Mouse (Mus musculus): ENCODE data around the gene Iqgap2. TPM values are rescaled to one million over a fixed set of nuclear protein-coding genes. Genes with fewer than 3 reads are reported as not detected.

The Iqgap2 gene
- polyA plus RNA-seq, 1 experiment, result 8.9 TPM

DNA sequence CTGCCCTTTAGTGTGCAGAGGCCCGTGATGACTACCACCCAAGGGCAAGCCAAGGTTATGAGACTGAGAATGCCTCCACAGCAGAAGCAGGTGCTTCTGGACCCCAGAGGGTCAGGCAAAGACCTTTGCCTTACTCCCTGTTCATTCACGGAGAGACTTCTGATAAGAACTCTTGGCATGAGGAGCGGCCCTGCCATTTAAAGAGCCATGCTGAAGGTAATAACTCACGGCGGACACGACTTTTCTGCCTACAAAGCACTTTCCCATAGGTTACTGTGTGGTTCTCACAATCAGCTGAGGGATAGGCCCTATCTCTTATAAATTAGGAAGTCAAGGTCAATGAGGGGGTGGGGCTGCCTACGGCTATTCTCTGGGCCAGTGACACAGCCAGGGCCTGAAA, 48.9 kb downstream of the Iqgap2 start:
- H3K27ac ChIP-seq (ENCODE audit: insufficient read depth, low read length), result no peak overlapping the region
- H3K4me3 ChIP-seq (ENCODE audit: insufficient read depth, low read length), result no peak overlapping the region
- no peaks in the 10 kb centered on the region; the same call in 1 of the 2 replicates for H3K4me1 ChIP-seq (ENCODE audit: control insufficient read depth, insufficient read depth, low read length)
- no peak for TF ChIP-seq CTCF (IDR thresholded peaks at IDR 0.05; ENCODE audit: extremely low read depth, insufficient read depth, low read length)
- no peak for TF ChIP-seq POLR2A (IDR thresholded peaks at IDR 0.05; ENCODE audit: extremely low read depth, insufficient read depth, low read length)

DNA sequence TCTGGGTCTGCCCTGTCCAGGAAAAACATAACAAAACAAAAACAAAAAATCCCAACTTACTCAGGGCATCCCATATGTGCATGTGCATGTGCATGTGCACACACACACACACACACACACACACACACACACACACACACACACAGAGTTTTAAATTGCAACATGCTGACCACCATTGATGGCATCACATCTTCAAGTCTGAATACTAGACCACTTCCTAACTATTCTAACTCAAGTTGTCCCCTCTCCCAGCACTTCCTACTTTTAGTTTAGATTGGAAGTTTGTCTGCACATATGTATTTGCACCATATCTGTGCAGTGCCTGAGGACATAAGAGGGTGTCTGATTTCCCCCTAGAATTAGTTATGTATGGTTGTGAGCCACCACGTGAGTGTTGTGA, 49.8 kb downstream of the Iqgap2 start:
- Histone ChIP-seq H3K27ac (ENCODE audit: insufficient read depth, low read length) (no peak overlapping the region), H3K4me3 (ENCODE audit: insufficient read depth, low read length) (no peak overlapping the region), H3K4me1 (ENCODE audit: control insufficient read depth, insufficient read depth, low read length) (no peaks in the 10 kb centered on the region; the same call in 1 of the 2 replicates)
- TF ChIP-seq POLR2A (IDR thresholded peaks at IDR 0.05; ENCODE audit: extremely low read depth, insufficient read depth, low read length) (no peak), CTCF (IDR thresholded peaks at IDR 0.05; ENCODE audit: extremely low read depth, insufficient read depth, low read length) (no peak)

DNA sequence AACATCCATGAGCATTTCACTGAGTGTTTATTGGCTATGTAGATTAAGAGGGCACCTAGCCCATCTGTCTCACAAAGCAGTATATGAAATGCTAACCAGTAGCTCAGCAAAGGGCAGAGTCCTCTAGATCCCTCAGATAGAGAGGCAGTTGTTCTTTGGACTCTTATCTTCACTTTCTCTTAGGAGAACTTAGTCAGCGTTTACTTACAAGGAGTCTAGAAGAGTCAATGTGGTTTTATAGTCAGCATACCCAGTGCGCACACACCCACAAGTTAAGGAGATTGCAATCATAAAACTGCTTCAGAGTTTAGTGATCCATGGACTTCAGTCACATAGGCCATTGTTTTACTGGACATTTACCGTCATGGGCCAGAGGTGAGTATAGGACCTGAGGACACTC, 54.8 kb downstream of the Iqgap2 start:
- Histone ChIP-seq H3K27ac (ENCODE audit: insufficient read depth, low read length) (no peak overlapping the region), H3K4me3 (ENCODE audit: insufficient read depth, low read length) (no peak overlapping the region), H3K4me1 (ENCODE audit: control insufficient read depth, insufficient read depth, low read length) (no peaks in the 10 kb centered on the region; the same call in 1 of the 2 replicates)
- TF ChIP-seq CTCF (IDR thresholded peaks at IDR 0.05; ENCODE audit: extremely low read depth, insufficient read depth, low read length), result no peak
- no peak for TF ChIP-seq POLR2A (IDR thresholded peaks at IDR 0.05; ENCODE audit: extremely low read depth, insufficient read depth, low read length)

DNA sequence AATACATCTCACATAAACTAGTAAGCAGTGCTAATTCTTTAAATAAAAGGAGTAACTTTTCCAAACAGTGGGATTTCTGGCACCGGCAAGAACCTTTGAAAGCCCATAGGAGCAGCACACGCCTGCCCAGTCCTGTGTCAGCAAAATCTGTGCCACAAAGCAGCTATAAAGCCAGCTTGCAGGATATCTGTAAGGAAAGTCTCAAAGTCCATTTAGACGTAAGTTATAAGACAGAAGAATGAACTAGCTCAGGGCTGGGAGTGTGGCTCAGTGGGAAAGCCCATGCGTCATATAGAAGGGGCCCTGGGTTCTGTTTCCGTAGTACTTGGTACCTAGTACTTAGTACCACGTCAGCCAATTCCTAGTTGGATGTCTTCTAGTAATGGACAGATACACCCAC, 58.2 kb downstream of the Iqgap2 start:
- no peak overlapping the region for H3K4me3 ChIP-seq (ENCODE audit: insufficient read depth, low read length)
- no peak overlapping the region for H3K27ac ChIP-seq (ENCODE audit: insufficient read depth, low read length)
- TF ChIP-seq POLR2A (IDR thresholded peaks at IDR 0.05; ENCODE audit: extremely low read depth, insufficient read depth, low read length) (no peak), CTCF (IDR thresholded peaks at IDR 0.05; ENCODE audit: extremely low read depth, insufficient read depth, low read length) (no peak)
- peaks cover 3% of the 10 kb centered on the region; the same call in 1 of the 2 replicates for H3K4me1 ChIP-seq (ENCODE audit: control insufficient read depth, insufficient read depth, low read length)

DNA sequence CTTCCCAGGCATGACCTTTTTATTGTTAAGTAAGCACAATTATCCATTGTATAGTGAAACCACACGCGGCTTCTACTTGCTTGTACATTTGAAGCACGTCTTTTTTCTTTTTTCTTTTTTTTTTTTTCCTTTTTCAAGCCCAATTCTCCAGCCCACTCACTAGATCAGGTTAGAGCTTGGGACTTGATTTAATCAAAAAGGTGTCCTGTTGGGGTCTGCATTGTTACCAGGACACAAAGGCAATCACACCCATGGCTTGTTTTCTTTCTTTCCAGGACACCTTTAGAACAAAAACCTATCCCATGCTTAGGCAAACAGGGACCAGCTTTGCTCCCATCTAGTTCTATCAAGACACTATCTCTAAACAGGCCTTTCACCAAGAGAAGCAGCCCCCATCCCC, 59.0 kb downstream of the Iqgap2 start:
- TF ChIP-seq CTCF (IDR thresholded peaks at IDR 0.05; ENCODE audit: extremely low read depth, insufficient read depth, low read length), result no peak
- no peak for TF ChIP-seq POLR2A (IDR thresholded peaks at IDR 0.05; ENCODE audit: extremely low read depth, insufficient read depth, low read length)
- no peak overlapping the region for H3K27ac ChIP-seq (ENCODE audit: insufficient read depth, low read length)
- peaks cover 3% of the 10 kb centered on the region; the same call in 1 of the 2 replicates for H3K4me1 ChIP-seq (ENCODE audit: control insufficient read depth, insufficient read depth, low read length)
- no peak overlapping the region for H3K4me3 ChIP-seq (ENCODE audit: insufficient read depth, low read length)

DNA sequence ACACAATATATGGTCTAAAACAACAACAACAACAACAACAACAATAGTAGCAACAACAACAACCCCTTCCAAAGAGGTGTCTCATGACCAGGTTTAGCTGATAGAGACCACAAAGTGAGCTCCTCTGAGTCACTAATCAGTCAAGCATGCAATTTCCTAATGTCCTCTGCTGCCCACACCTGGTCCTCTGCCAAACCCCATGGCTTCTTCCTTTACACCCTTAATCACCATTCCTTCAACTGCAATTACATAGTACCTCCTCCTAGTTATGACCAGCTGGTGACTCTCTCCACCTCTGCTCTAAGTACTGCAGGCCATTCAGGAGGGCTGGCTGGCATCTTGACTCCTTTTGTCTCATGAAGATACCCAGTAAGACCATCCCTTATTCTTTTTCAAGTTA, 60.0 kb downstream of the Iqgap2 start:
- TF ChIP-seq POLR2A (IDR thresholded peaks at IDR 0.05; ENCODE audit: extremely low read depth, insufficient read depth, low read length), result no peak
- no peak for TF ChIP-seq CTCF (IDR thresholded peaks at IDR 0.05; ENCODE audit: extremely low read depth, insufficient read depth, low read length)
- Histone ChIP-seq H3K27ac (ENCODE audit: insufficient read depth, low read length) (no peak overlapping the region), H3K4me3 (ENCODE audit: insufficient read depth, low read length) (no peak overlapping the region), H3K4me1 (ENCODE audit: control insufficient read depth, insufficient read depth, low read length) (peaks cover 3% of the 10 kb centered on the region)

DNA sequence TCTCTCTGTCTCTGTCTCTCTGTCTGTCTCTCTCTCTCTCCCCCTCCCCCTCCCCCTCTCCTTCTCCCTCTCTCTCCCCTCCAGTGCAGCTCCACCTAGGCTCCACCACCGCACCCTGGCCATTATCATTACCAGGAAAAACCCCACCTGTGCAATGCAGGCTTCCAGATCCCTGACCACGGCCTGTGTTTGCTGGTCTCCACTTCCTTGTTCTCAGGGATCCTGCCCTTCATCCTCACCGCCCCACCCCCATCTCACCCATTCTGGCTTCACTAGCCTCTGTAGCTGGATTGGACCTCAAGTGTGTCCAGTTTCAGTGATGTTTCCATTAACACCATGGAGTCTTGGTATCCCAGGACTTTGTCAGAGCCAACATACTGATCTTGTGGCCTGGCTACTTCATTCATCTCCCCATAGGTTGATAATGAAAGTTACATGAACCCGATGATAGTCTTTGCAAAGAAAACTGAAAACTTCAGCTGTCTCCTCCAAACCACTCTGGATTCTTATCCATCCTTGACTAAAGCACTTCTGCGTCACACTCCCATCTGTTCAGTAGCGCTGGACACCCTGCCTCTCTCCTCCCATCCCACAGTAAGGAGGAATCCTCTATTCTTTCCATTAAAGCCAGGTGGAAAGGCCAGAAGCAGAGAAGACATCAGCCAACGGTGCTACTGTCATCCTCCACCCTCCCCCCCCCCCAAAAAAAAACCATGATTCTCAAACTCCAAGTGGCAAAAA, 62.1 kb downstream of the Iqgap2 start:
- H3K4me1 ChIP-seq (ENCODE audit: control insufficient read depth, insufficient read depth, low read length), result peaks cover 10% of the 10 kb centered on the region
- no peak overlapping the region for H3K27ac ChIP-seq (ENCODE audit: insufficient read depth, low read length)
- no peak for TF ChIP-seq CTCF (IDR thresholded peaks at IDR 0.05; ENCODE audit: extremely low read depth, insufficient read depth, low read length)
- TF ChIP-seq POLR2A (IDR thresholded peaks at IDR 0.05; ENCODE audit: extremely low read depth, insufficient read depth, low read length), result no peak
- no peak overlapping the region for H3K4me3 ChIP-seq (ENCODE audit: insufficient read depth, low read length)

DNA sequence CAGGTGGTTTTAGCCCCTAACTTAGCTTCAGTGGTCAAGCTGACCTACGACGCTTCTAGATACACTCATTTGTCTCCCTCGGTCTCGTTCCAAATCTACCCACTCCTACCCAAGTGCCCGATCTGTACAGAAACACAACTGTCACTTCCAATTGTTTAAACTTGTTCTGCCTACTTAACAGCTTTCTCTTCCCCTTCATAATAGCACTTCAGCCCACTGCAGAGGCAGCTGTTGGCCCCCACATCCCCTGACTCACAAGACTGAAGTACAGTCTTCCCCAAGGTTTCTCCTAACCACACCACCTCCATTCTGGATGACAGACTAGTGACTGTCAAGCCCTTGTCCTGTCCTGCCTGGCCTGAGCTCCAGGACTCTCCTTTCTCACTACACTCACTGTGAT, 63.1 kb downstream of the Iqgap2 start:
- Histone ChIP-seq H3K4me3 (ENCODE audit: insufficient read depth, low read length) (no peak overlapping the region), H3K4me1 (ENCODE audit: control insufficient read depth, insufficient read depth, low read length) (peaks cover 11% of the 10 kb centered on the region), H3K27ac (ENCODE audit: insufficient read depth, low read length) (no peak overlapping the region)
- TF ChIP-seq CTCF (IDR thresholded peaks at IDR 0.05; ENCODE audit: extremely low read depth, insufficient read depth, low read length) (no peak), POLR2A (IDR thresholded peaks at IDR 0.05; ENCODE audit: extremely low read depth, insufficient read depth, low read length) (no peak)

DNA sequence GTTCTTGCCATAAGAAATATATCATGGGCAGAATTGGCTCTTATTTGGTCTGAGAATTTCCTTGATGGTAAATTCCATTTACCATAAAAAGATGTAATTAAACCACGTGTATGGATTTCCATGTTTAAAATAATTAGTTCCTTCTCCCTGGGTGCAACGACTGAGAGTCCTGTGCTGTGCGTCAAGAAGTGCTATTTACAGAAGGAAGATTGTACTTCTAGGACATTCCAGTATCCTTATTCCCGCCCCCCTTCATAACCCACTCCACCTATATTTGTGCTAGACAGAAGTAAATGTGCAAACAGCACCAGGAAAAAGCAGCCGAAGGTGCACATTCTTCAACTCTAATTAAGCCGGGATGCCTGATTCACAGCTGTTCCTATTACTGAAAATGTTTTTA, 65.5 kb downstream of the Iqgap2 start:
- no peak overlapping the region for H3K27ac ChIP-seq (ENCODE audit: insufficient read depth, low read length)
- peaks cover 11% of the 10 kb centered on the region for H3K4me1 ChIP-seq (ENCODE audit: control insufficient read depth, insufficient read depth, low read length)

DNA sequence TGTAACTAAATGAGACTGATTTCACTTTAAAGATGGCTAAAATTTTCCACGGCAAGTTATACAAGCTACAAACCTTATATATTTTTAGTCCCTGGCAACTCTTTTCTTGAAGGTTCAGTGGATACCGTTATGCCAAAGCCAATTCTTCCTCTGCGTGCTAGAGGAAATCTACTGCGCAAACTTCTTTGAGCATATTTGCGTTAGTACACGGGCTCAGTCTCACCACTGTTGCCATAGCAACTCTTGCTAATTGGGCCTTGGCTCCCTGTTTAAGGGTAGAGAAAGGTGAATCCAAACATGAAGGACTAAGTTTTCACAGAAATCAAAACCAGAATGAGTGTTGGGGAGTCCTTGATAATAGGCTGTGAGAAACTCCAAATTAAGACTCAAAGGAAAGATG, 68.8 kb downstream of the Iqgap2 start:
- Histone ChIP-seq H3K4me3 (ENCODE audit: insufficient read depth, low read length) (no peak overlapping the region), H3K27ac (ENCODE audit: insufficient read depth, low read length) (peak overlapping the region; percentile 18; the same call in 1 of the 2 replicates), H3K4me1 (ENCODE audit: control insufficient read depth, insufficient read depth, low read length) (peaks cover 15% of the 10 kb centered on the region)
- TF ChIP-seq POLR2A (IDR thresholded peaks at IDR 0.05; ENCODE audit: extremely low read depth, insufficient read depth, low read length) (no peak), CTCF (IDR thresholded peaks at IDR 0.05; ENCODE audit: extremely low read depth, insufficient read depth, low read length) (no peak)

More for the DNA sequence above, 65.5 kb downstream of the Iqgap2 start:
- TF ChIP-seq CTCF (IDR thresholded peaks at IDR 0.05; ENCODE audit: extremely low read depth, insufficient read depth, low read length) (no peak), POLR2A (IDR thresholded peaks at IDR 0.05; ENCODE audit: extremely low read depth, insufficient read depth, low read length) (no peak)
- no peak overlapping the region for H3K4me3 ChIP-seq (ENCODE audit: insufficient read depth, low read length)

Data from cortical plate, adult 2 months (tissue).